Mouse (Mus musculus) monocyte, adult 2 months (primary cell): ENCODE results near the gene Sntn.

Experiments
- DNase-seq, 2 experiments: peaks; one replicate each; pipeline ENCODE4 v3.0.0; 2022; ENCODE audit warnings: low spot score in 2 of 2, low read depth in 1 of 2

Gene Sntn

DNA sequence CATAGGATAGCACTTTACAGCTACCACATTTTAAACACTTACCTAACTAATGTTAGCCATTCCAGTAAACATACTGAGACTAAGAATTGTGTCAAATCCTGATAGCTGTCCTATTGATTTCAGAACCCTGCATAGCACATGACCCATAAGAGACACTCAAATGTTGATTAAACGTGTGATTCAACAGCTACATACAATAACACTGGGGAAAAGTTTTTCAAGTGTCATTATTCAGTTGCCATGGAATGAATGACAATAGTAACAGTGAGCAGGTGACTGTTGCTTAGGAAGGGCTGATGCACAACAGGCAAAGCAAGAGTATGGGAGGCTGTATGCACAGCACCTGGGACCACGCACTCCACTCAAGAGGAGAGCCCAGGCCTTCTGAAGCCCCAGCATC lies at the start of gene Sntn:
Sntn (plus strand) TSS at position 301 of the 400 bp plus-strand sequence.
- DNase-seq, result no peak

DNA sequence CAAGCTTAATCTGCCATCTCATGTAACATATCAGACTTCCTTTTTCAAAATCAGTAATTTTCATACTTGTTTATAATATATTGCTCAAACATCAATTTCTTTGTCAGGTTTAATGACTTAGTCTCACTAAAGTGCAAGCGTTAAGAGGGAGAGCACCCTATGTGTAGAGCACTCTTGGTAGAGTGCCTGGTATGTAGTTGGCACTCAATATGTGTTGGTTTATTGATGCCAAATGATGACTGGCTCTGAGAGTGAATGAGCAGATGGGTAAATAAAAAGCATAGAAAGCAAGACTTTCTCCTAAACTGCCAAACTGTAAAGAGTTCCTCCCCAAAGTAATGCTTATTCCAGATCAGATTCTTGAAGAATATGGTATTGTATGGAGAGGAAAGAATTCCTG lies 20.8 kb upstream of the Sntn start:
- no peak for DNase-seq

DNA sequence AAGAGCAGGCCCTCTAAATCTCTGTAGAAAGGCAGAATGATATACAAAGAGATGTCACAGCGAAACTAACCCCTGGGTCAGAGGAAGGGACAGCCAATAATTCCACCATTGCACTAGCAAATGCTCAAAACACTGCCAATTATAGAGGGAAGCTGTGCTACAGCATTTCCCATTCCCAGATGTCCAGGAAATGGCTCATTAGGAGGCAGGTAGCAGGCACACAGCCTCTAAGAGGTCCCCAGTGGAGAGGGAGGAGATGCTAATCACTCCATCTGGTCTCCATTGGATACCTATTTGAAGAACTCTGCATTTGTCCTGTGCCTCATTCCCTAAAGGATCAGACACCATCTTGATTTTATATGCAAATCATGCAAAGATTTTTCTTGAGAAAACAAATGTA lies 19.6 kb upstream of the Sntn start:
- DNase-seq, result no peak

DNA sequence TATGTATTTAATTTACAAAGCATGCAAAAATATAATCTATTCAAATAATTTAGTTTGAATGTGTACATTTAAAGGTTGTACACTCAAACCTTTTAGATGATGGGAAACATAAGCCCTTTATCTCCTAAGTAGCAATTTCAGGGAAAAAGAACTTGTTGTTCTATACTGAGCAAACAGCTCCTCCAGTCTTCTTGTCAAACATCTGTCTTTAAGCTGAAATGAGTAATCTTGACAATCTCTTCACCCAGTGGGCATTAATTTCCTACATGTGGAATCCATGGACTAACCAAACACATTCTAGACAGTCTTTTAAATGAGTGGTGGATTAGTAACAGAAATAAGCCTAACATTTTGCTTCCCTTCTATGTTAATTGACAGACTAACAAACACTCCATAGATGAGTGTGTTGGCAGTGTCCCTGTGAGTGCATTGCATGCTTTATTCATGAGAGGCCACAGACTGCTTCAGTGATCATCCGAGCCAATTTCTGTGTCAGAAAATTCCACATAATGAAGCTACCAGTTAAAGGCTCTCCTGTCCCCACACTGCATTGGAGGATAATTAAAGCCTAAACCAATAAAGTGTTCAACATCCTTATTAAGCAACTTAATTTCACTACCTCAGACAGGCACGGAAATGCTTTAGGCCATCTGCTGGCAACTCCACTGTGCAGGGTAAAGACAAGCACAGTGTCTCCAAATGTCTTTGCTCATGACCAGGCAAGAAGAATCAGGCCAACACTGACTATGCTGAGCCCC lies 19.0 kb upstream of the Sntn start:
- DNase-seq, result no peak

DNA sequence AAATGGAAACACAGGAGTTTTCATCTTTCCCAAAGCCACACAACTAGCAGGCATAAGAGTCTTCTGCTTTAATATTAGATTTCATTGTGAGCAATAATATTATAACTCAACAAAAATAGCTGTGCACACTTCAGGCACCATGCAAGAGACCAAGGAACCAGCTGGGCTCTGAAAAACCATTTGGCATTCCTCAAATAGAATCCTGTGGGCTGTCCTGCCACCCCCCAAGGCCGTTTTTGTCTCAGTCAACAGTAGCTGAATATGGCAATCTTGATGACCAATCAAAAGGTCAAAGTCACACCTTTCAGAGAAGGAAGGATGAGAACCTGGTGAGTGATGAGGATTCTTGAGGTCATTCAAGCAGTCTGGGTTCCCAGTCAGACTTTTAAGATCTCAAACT lies 16.0 kb downstream of the Sntn start:
- DNase-seq, result no peak

DNA sequence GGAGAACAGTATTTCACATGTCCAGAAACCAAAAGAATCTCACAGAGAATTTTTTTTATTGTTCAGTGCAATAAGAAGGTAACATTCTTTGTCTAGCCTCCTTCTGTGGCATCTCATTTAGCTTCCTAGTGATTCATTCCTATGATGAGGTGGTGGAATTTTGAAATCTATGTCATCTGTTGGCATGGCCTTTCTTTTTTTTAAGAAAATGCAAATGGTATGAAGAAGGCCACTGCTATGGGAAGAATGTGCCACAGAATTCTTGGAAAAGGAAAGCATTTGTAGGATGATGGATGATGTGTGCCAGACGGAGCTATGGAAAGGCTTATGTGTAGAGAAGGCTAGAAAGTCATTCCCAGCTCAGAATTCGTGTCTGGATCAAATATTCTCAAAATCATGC lies 19.8 kb downstream of the Sntn start:
- DNase-seq, result no peak

DNA sequence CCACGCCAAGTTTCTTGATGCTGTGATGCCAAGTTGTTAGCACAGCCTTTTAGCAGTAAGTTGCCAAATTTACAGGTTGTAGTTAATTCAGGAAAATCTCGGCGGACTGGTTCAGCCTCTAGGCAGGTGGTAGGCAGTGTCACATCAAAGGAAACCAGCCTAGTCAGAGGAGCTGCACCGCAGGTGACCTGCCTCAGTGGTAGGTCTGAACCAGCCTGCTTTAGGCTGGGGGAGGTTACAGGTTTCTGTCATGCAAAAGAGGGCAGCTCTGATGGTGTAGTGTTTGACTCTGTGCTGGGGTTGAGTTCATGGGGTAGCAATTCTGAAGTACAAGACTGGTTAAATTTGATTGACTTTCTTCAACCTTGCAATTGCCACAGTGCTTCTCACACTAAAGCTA lies 61.6 kb downstream of the Sntn start:
- no peak for DNase-seq
